32 mouse cellular contexts compared by ENCODE assay signal in the genomic region with DNA sequence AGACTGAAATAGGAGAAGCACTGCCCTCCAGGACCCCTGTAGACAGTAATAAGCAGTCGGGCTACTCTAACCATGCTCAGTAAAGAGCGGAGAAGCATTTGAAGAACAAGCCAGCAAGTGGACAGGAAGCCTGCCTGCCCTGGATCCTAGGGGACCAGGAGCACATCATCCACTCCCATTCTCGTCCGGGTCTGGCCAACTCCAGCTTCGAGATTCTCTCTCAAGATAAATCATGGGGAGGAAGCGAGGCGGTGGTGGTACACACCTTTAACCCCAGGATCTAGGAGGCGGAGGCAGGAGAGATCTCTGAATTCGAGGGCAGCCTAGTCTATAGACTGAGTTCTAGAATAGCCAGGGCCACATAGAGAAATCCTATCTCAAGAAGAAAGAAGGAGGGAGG. TPM values are rescaled to one million over a fixed set of nuclear protein-coding genes. Genes with fewer than 3 reads are reported as not detected.
DNase-seq lines count a peak whose midpoint lies in the region; ATAC-seq and TF ChIP-seq lines count a peak whose summit lies in the region.
"Had no signal": no experiment of that assay in that cellular context is flagged by ENCODE, and none has a peak within 500 bp of the region (broad histone marks: within the 10 kb centered on the region; RNA-seq: fewer than 3 reads in every experiment).

No protein-coding gene starts in this region.

- H3K9me3 ChIP-seq in embryonic facial prominence, embryonic 13.5 days: no peaks in the 10 kb centered on the region
- H3K9me3 ChIP-seq in embryonic facial prominence, embryonic 10.5 days: peaks cover 5% of the 10 kb centered on the region; the same call in 1 of the 2 replicates
- 0 out of 2 replicates have a peak, but pooled peaks cover 6% of the 10 kb centered on the region for H3K9me3 ChIP-seq in limb, embryonic 12.5 days
- H3K9me3 ChIP-seq in limb, embryonic 10.5 days (replicated peaks): no peaks in the 10 kb centered on the region; the same call in 1 of the 2 replicates
- H3K9me3 ChIP-seq: embryonic facial prominence, embryonic 12.5 days; embryonic facial prominence, embryonic 15.5 days; forebrain, embryonic 10.5 days; G1E had no signal

- DNase-seq in embryonic facial prominence, embryonic 10.5 days (ENCODE audit: low spot score): no peak
- DNase-seq in heart, adult 11 months: peak; percentile 93
- no peak for DNase-seq in heart, postnatal 4 days
- peak; percentile 39 for DNase-seq in kidney, adult 2 months
- DNase-seq in kidney, adult 8-10 months: no peak
- DNase-seq in limb, embryonic 10.5 days (ENCODE audit: low spot score): no peak
- DNase-seq: adrenal gland, adult 8-10 months; adrenal gland, postnatal 14 days; adrenal gland, postnatal 36 days; B cell, adult 2 months; cerebellum, adult 11 months; cerebellum, adult 18-20 months; cerebellum, adult 8-10 months; cerebellum, adult 9-11 months; cerebellum, postnatal 14 days; cerebellum, postnatal 36 days; embryo, embryonic 11 days had no signal

- TF ChIP-seq CTCF in kidney, adult 2 months (conservative IDR thresholded peaks at IDR 0.05; ENCODE audit: insufficient read depth, insufficient read length, low read depth, low read length): no peak

- no peak overlapping the region for H3K4me3 ChIP-seq in embryonic facial prominence, embryonic 13.5 days
- no peak overlapping the region for H3K4me3 ChIP-seq in embryonic facial prominence, embryonic 10.5 days
- no peak overlapping the region for H3K4me3 ChIP-seq in kidney, adult 2 months (ENCODE audit: insufficient read depth, low read depth, low read length)
- no peak overlapping the region for H3K4me3 ChIP-seq in limb, embryonic 12.5 days (replicated peaks)
- no peak overlapping the region for H3K4me3 ChIP-seq in limb, embryonic 10.5 days
- H3K4me3 ChIP-seq: embryonic facial prominence, embryonic 12.5 days; embryonic facial prominence, embryonic 15.5 days; erythroblast, embryonic 14.5 days; forebrain, embryonic 10.5 days; forebrain, embryonic 12.5 days had no signal

- H3K36me3 ChIP-seq in embryonic facial prominence, embryonic 13.5 days: peaks cover 96% of the 10 kb centered on the region
- H3K36me3 ChIP-seq in embryonic facial prominence, embryonic 10.5 days (replicated peaks): peaks cover 99% of the 10 kb centered on the region
- H3K36me3 ChIP-seq in kidney, adult 2 months (ENCODE audit: control insufficient read depth, insufficient read depth, low read length): no peaks in the 10 kb centered on the region
- H3K36me3 ChIP-seq in limb, embryonic 12.5 days: peaks cover 99% of the 10 kb centered on the region
- peaks cover 99% of the 10 kb centered on the region for H3K36me3 ChIP-seq in limb, embryonic 10.5 days
- H3K36me3 ChIP-seq: G1E had no signal

- no peak overlapping the region for H3K4me2 ChIP-seq in embryonic facial prominence, embryonic 13.5 days
- no peak overlapping the region for H3K4me2 ChIP-seq in limb, embryonic 12.5 days
- H3K4me2 ChIP-seq: embryonic facial prominence, embryonic 12.5 days; embryonic facial prominence, embryonic 15.5 days; forebrain, embryonic 12.5 days had no signal

- no peak overlapping the region for H3K9ac ChIP-seq in embryonic facial prominence, embryonic 13.5 days
- H3K9ac ChIP-seq in limb, embryonic 12.5 days (replicated peaks): no peak overlapping the region
- H3K9ac ChIP-seq: embryonic facial prominence, embryonic 12.5 days; embryonic facial prominence, embryonic 15.5 days; forebrain, embryonic 12.5 days had no signal

- 0 out of 2 replicates have a peak overlapping the region, but pooled peaks have one; percentile 11 for H3K27ac ChIP-seq in embryonic facial prominence, embryonic 13.5 days
- H3K27ac ChIP-seq in embryonic facial prominence, embryonic 10.5 days (replicated peaks): no peak overlapping the region
- peak overlapping the region; percentile 6; the same call in 1 of the 2 replicates for H3K27ac ChIP-seq in kidney, adult 2 months (ENCODE audit: insufficient read depth, low read depth, low read length)
- 0 out of 2 replicates have a peak overlapping the region, but pooled peaks have one; percentile 31 for H3K27ac ChIP-seq in limb, embryonic 12.5 days
- no peak overlapping the region for H3K27ac ChIP-seq in limb, embryonic 10.5 days
- H3K27ac ChIP-seq: embryonic facial prominence, embryonic 12.5 days; embryonic facial prominence, embryonic 15.5 days; forebrain, embryonic 10.5 days; forebrain, embryonic 12.5 days had no signal

- WGBS in embryonic facial prominence, embryonic 13.5 days: 86% methylated on average over 9 of the region's 9 CpGs
- WGBS in embryonic facial prominence, embryonic 10.5 days: 90% methylated on average over 9 of the region's 9 CpGs
- 56% methylated on average over 9 of the region's 9 CpGs for WGBS in kidney, adult 2 months
- 84% methylated on average over 9 of the region's 9 CpGs for WGBS in limb, embryonic 12.5 days
- 88% methylated on average over 9 of the region's 9 CpGs for WGBS in limb, embryonic 10.5 days

- peaks cover 4% of the 10 kb centered on the region for H3K4me1 ChIP-seq in embryonic facial prominence, embryonic 13.5 days
- H3K4me1 ChIP-seq in embryonic facial prominence, embryonic 10.5 days: peaks cover 15% of the 10 kb centered on the region
- peaks cover 6% of the 10 kb centered on the region; the same call in 1 of the 2 replicates for H3K4me1 ChIP-seq in kidney, adult 2 months (ENCODE audit: control insufficient read depth, insufficient read depth, low read length)
- 0 out of 2 replicates have a peak, but pooled peaks cover 3% of the 10 kb centered on the region for H3K4me1 ChIP-seq in limb, embryonic 12.5 days (replicated peaks)
- peaks cover 15% of the 10 kb centered on the region for H3K4me1 ChIP-seq in limb, embryonic 10.5 days
- H3K4me1 ChIP-seq: embryonic facial prominence, embryonic 12.5 days; embryonic facial prominence, embryonic 15.5 days; forebrain, embryonic 12.5 days had no signal

- no peak for TF ChIP-seq POLR2A in kidney, adult 2 months (IDR thresholded peaks at IDR 0.05; ENCODE audit: low read depth, low read length)

- no peak for ATAC-seq in embryonic facial prominence, embryonic 13.5 days (ENCODE audit: insufficient number of reproducible peaks, insufficient read depth, low FRiP score, low TSS enrichment, low read depth)
- no peak for ATAC-seq in limb, embryonic 12.5 days (ENCODE audit: insufficient number of reproducible peaks, insufficient read depth, low FRiP score, low TSS enrichment, low read depth)
- ATAC-seq: activated CD4-positive, CD25-positive, alpha-beta regulatory T cell, adult 4 months; CD4-positive, CD25-positive, alpha-beta regulatory T cell, adult 4 months; forebrain, embryonic 14.5 days; forebrain, embryonic 16.5 days; Patski had no signal

- H3K27me3 ChIP-seq in embryonic facial prominence, embryonic 13.5 days: no peaks in the 10 kb centered on the region
- H3K27me3 ChIP-seq in embryonic facial prominence, embryonic 10.5 days (replicated peaks; ENCODE audit: low read depth, poor library complexity, severe bottlenecking): no peaks in the 10 kb centered on the region
- H3K27me3 ChIP-seq in kidney, adult 2 months (replicated peaks; ENCODE audit: control insufficient read depth, insufficient read depth, low read length): no peaks in the 10 kb centered on the region
- no peaks in the 10 kb centered on the region for H3K27me3 ChIP-seq in limb, embryonic 12.5 days
- no peaks in the 10 kb centered on the region for H3K27me3 ChIP-seq in limb, embryonic 10.5 days (ENCODE audit: low read depth, poor library complexity, severe bottlenecking)
- H3K27me3 ChIP-seq: CH12.LX; embryonic facial prominence, embryonic 12.5 days; embryonic facial prominence, embryonic 15.5 days; forebrain, embryonic 12.5 days; Patski had no signal

RNA-seq across cellular contexts. Expression of gene Fam186b, which starts 28.5 kb away (rescaled TPM):
- polyA plus RNA-seq in embryonic facial prominence, embryonic 13.5 days (2015; fragmentation: Nextera tagmentation; extraction: Ambion mirVana): 0.12 and 0.42 TPM in 2 replicates
- 0.30 TPM in 1 of 2 replicates, not detected in the other for polyA plus RNA-seq in embryonic facial prominence, embryonic 10.5 days (2016; fragmentation: Nextera tagmentation; extraction: Ambion mirVana)
- under 1 TPM in 1 of 2 experiments, not detected in 1; 0.17 TPM for total RNA-seq in heart, postnatal 4 days (2021)
- 0.13 and 0.24 TPM in 2 replicates for polyA plus RNA-seq in kidney, adult 2 months (2012; rRNA removed)
- not detected in 2 replicates for polyA plus RNA-seq in limb, embryonic 12.5 days (2016; fragmentation: Nextera tagmentation; extraction: Ambion mirVana)
- polyA plus RNA-seq in limb, embryonic 10.5 days (2016; fragmentation: Nextera tagmentation; extraction: Ambion mirVana): 0.21 and 0.29 TPM in 2 replicates
- total RNA-seq: common myeloid progenitor, adult 5-6 weeks; G1E had no signal
- polyA plus RNA-seq: erythroblast, embryonic 14.5 days; G1E had no signal

RNA-seq across cellular contexts. Expression of gene Prpf40b, which starts 29.3 kb away (rescaled TPM):
- polyA plus RNA-seq in embryonic facial prominence, embryonic 13.5 days (2015; fragmentation: Nextera tagmentation; extraction: Ambion mirVana): 82.4 and 83.6 TPM in 2 replicates
- 72.3 and 76.1 TPM in 2 replicates for polyA plus RNA-seq in embryonic facial prominence, embryonic 10.5 days (2016; fragmentation: Nextera tagmentation; extraction: Ambion mirVana)
- total RNA-seq in heart, postnatal 4 days (2021): 10 to 100 TPM; 36.5 to 41.4 TPM
- polyA plus RNA-seq in kidney, adult 2 months (2012; rRNA removed): 48.0 and 59.4 TPM in 2 replicates
- 74.6 TPM in 2 replicates for polyA plus RNA-seq in limb, embryonic 12.5 days (2016; fragmentation: Nextera tagmentation; extraction: Ambion mirVana)
- polyA plus RNA-seq in limb, embryonic 10.5 days (2016; fragmentation: Nextera tagmentation; extraction: Ambion mirVana): 59.3 and 71.2 TPM in 2 replicates

RNA-seq across cellular contexts. Expression of gene Fmnl3, which starts 46.1 kb away (rescaled TPM):
- 29.0 and 29.5 TPM in 2 replicates for polyA plus RNA-seq in embryonic facial prominence, embryonic 13.5 days (2015; fragmentation: Nextera tagmentation; extraction: Ambion mirVana)
- 24.4 and 25.6 TPM in 2 replicates for polyA plus RNA-seq in embryonic facial prominence, embryonic 10.5 days (2016; fragmentation: Nextera tagmentation; extraction: Ambion mirVana)
- 10 to 100 TPM; 42.6 to 44.4 TPM for total RNA-seq in heart, postnatal 4 days (2021)
- polyA plus RNA-seq in kidney, adult 2 months (2012; rRNA removed): 26.8 and 26.9 TPM in 2 replicates
- 33.6 and 40.6 TPM in 2 replicates for polyA plus RNA-seq in limb, embryonic 12.5 days (2016; fragmentation: Nextera tagmentation; extraction: Ambion mirVana)
- polyA plus RNA-seq in limb, embryonic 10.5 days (2016; fragmentation: Nextera tagmentation; extraction: Ambion mirVana): 30.4 and 42.2 TPM in 2 replicates

Comparison
In these comparisons a context has a peak if more than half of its experiments do, and no peak if none do; other contexts are left out.
1. H3K27ac ChIP-seq: peak in embryonic facial prominence, embryonic 13.5 days (single experiment), kidney, adult 2 months (single experiment) and limb, embryonic 12.5 days (single experiment); none in embryonic facial prominence, embryonic 10.5 days (single experiment) and limb, embryonic 10.5 days (single experiment).
2. DNase-seq: peak in heart, adult 11 months (single experiment) and kidney, adult 2 months (single experiment); none in embryonic facial prominence, embryonic 10.5 days (single experiment), heart, postnatal 4 days (single experiment), kidney, adult 8-10 months (0 of 2) and limb, embryonic 10.5 days (single experiment).